Mouse (Mus musculus): Measurements from ENCODE around the gene Olfr272. TPM values are rescaled to one million over a fixed set of nuclear protein-coding genes. Genes with fewer than 3 reads are reported as not detected.

Olfr272 gene
- not detected in 2 replicates for polyA plus RNA-seq (2012; ENCODE audit: insufficient read depth, low replicate concordance)

DNA sequence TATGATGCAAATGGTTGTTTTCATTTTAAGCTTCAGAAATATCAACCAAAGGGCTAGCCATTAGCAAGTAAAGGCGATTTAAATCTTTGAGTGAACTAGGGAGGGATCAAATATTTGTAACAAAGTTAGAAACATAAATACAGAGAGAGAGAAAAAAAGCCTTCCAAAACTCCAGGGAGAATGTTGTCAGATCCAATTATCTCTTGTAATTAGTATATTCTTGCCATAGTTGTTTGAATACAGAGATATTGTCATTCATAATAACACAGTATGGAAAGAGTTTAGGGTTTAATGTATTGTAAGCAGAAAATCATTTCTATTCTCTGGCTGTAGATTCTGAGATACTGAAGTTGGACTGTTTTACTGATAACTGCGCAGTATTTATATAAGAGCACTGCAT, at the start of gene Olfr272:
Gene Olfr272, minus strand, starts transcription at position 101 of the 400 bp plus-strand sequence.
- no peaks in the 10 kb centered on the region for H3K27me3 ChIP-seq (replicated peaks)
- no peaks in the 10 kb centered on the region for H3K4me1 ChIP-seq
- H3K9me3 ChIP-seq = peaks cover 3% of the 10 kb centered on the region; the same call in 1 of the 2 replicates
- H3K4me3 ChIP-seq (replicated peaks) = no peak within 1 kb of the TSS
- H3K36me3 ChIP-seq (replicated peaks; ENCODE audit: low read length) = no peaks in the 10 kb centered on the region
- no peak for TF ChIP-seq GATA1 (IDR thresholded peaks at IDR 0.05; ENCODE audit: borderline replicate concordance, low read length)
- no peak for TF ChIP-seq FLI1 (IDR thresholded peaks at IDR 0.05; ENCODE audit: low read length)

DNA sequence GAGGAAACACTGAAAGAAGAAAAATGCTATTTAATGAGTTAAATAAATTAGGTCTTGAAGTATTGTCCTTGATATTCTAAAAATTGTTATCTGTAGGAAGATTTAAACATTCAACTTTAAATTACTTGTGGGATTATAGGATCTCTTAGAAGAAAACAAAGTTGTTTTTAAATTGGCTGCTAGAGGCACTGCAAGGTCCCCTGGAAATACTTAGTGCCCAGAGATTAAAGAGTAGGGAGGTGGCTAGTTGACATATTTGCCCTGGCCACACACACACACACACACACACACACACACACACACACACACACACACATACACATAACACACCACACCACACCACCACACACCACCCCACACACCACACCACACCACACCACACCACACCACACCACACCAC, 45.3 kb upstream of the Olfr272 start, which contains the start of gene Olfr270:
Gene Olfr270, plus strand, starts transcription at position 301 of the 400 bp plus-strand sequence.
- H3K36me3 ChIP-seq (replicated peaks; ENCODE audit: low read length) = no peaks in the 10 kb centered on the region
- no peak within 1 kb of the TSS for H3K4me3 ChIP-seq (replicated peaks)
- no peaks in the 10 kb centered on the region for H3K27me3 ChIP-seq (replicated peaks)
- no peak for TF ChIP-seq FLI1 (IDR thresholded peaks at IDR 0.05; ENCODE audit: low read length)
- TF ChIP-seq GATA1 (IDR thresholded peaks at IDR 0.05; ENCODE audit: borderline replicate concordance, low read length) = no peak
- no peaks in the 10 kb centered on the region for H3K4me1 ChIP-seq
- no peaks in the 10 kb centered on the region for H3K9me3 ChIP-seq

GRCm38 (mm10) chr4:52958693-52959092, 39.7 kb upstream of the Olfr272 start:
- TF ChIP-seq FLI1 (IDR thresholded peaks at IDR 0.05; ENCODE audit: low read length) = no peak
- TF ChIP-seq GATA1 (IDR thresholded peaks at IDR 0.05; ENCODE audit: borderline replicate concordance, low read length) = no peak
- no peaks in the 10 kb centered on the region for H3K9me3 ChIP-seq
- no peaks in the 10 kb centered on the region for H3K36me3 ChIP-seq (replicated peaks; ENCODE audit: low read length)
- no peak overlapping the region for H3K4me3 ChIP-seq (replicated peaks)
- no peaks in the 10 kb centered on the region for H3K4me1 ChIP-seq
- no peaks in the 10 kb centered on the region for H3K27me3 ChIP-seq (replicated peaks)

- no peaks in the 10 kb centered on the region for H3K36me3 ChIP-seq (replicated peaks; ENCODE audit: low read length)
- no peaks in the 10 kb centered on the region for H3K9me3 ChIP-seq
- H3K4me3 ChIP-seq (replicated peaks) = no peak overlapping the region
- H3K4me1 ChIP-seq = no peaks in the 10 kb centered on the region
- no peak for TF ChIP-seq FLI1 (IDR thresholded peaks at IDR 0.05; ENCODE audit: low read length)
- no peak for TF ChIP-seq GATA1 (IDR thresholded peaks at IDR 0.05; ENCODE audit: borderline replicate concordance, low read length)
- H3K27me3 ChIP-seq (replicated peaks) = no peaks in the 10 kb centered on the region
These were observed 30.0 kb upstream of the Olfr272 start for GRCm38 (mm10) chr4:52949005-52949404.

- no peak overlapping the region for H3K4me3 ChIP-seq (replicated peaks)
- no peaks in the 10 kb centered on the region for H3K9me3 ChIP-seq
- H3K4me1 ChIP-seq = no peaks in the 10 kb centered on the region
- H3K36me3 ChIP-seq (replicated peaks; ENCODE audit: low read length) = no peaks in the 10 kb centered on the region
- no peaks in the 10 kb centered on the region for H3K27me3 ChIP-seq (replicated peaks)
- TF ChIP-seq GATA1 (IDR thresholded peaks at IDR 0.05; ENCODE audit: borderline replicate concordance, low read length) (no peak), FLI1 (IDR thresholded peaks at IDR 0.05; ENCODE audit: low read length) (no peak)
These were observed 27.7 kb upstream of the Olfr272 start for GRCm38 (mm10) chr4:52946665-52947064.

- Histone ChIP-seq H3K4me1 (no peaks in the 10 kb centered on the region), H3K4me3 (replicated peaks) (no peak overlapping the region), H3K27me3 (replicated peaks) (no peaks in the 10 kb centered on the region), H3K9me3 (no peaks in the 10 kb centered on the region), H3K36me3 (replicated peaks; ENCODE audit: low read length) (no peaks in the 10 kb centered on the region)
- TF ChIP-seq GATA1 (IDR thresholded peaks at IDR 0.05; ENCODE audit: borderline replicate concordance, low read length) (no peak), FLI1 (IDR thresholded peaks at IDR 0.05; ENCODE audit: low read length) (no peak)
These were observed 11.5 kb upstream of the Olfr272 start for GRCm38 (mm10) chr4:52930480-52930879.

DNA sequence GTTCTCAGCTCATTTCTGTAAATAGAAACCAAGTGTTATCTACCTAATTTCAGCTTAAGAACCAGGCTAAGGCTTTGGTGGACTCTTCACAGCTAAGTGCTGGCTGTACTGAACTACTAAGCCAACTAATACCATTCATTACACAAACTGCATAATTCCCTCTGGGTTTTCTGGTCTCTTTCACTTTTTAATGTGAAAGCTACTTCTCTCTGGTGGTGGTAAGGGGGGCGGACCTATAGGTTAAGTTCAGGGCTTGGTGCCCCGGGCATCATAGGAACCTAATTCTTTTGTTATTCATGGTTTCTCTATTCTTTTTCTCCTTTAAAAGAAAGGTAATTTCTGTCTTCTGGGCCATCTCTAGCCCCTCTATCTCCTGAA, 1.7 kb downstream of the Olfr272 start:
- Histone ChIP-seq H3K27me3 (replicated peaks) (no peaks in the 10 kb centered on the region), H3K9me3 (peaks cover 10% of the 10 kb centered on the region), H3K4me1 (no peaks in the 10 kb centered on the region), H3K4me3 (replicated peaks) (no peak overlapping the region), H3K36me3 (replicated peaks; ENCODE audit: low read length) (no peaks in the 10 kb centered on the region)
- TF ChIP-seq GATA1 (IDR thresholded peaks at IDR 0.05; ENCODE audit: borderline replicate concordance, low read length) (no peak), FLI1 (IDR thresholded peaks at IDR 0.05; ENCODE audit: low read length) (no peak)

- Histone ChIP-seq H3K9me3 (peaks cover 10% of the 10 kb centered on the region), H3K27me3 (replicated peaks) (no peaks in the 10 kb centered on the region), H3K36me3 (replicated peaks; ENCODE audit: low read length) (no peaks in the 10 kb centered on the region), H3K4me1 (no peaks in the 10 kb centered on the region), H3K4me3 (replicated peaks) (no peak overlapping the region)
- TF ChIP-seq FLI1 (IDR thresholded peaks at IDR 0.05; ENCODE audit: low read length) (no peak), GATA1 (IDR thresholded peaks at IDR 0.05; ENCODE audit: borderline replicate concordance, low read length) (no peak)
These were observed 2.2 kb downstream of the Olfr272 start for GRCm38 (mm10) chr4:52916659-52917310.

- peaks cover 10% of the 10 kb centered on the region for H3K9me3 ChIP-seq
- H3K4me3 ChIP-seq (replicated peaks) = no peak overlapping the region
- no peaks in the 10 kb centered on the region for H3K4me1 ChIP-seq
- no peaks in the 10 kb centered on the region for H3K36me3 ChIP-seq (replicated peaks; ENCODE audit: low read length)
- no peaks in the 10 kb centered on the region for H3K27me3 ChIP-seq (replicated peaks)
- TF ChIP-seq GATA1 (IDR thresholded peaks at IDR 0.05; ENCODE audit: borderline replicate concordance, low read length) (no peak), FLI1 (IDR thresholded peaks at IDR 0.05; ENCODE audit: low read length) (no peak)
These were observed 6.6 kb downstream of the Olfr272 start for GRCm38 (mm10) chr4:52912409-52912808.

GRCm38 (mm10) chr4:52909542-52909941, 9.4 kb downstream of the Olfr272 start:
- no peaks in the 10 kb centered on the region for H3K4me1 ChIP-seq
- TF ChIP-seq GATA1 (IDR thresholded peaks at IDR 0.05; ENCODE audit: borderline replicate concordance, low read length) = no peak
- TF ChIP-seq FLI1 (IDR thresholded peaks at IDR 0.05; ENCODE audit: low read length) = no peak

More at GRCm38 (mm10) chr4:52909542-52909941, 9.4 kb downstream of the Olfr272 start:
- Histone ChIP-seq H3K9me3 (peaks cover 7% of the 10 kb centered on the region), H3K4me3 (replicated peaks) (no peak overlapping the region), H3K27me3 (replicated peaks) (no peaks in the 10 kb centered on the region), H3K36me3 (replicated peaks; ENCODE audit: low read length) (no peaks in the 10 kb centered on the region)
